Mouse (Mus musculus) megakaryocyte progenitor cell, adult 5-6 weeks (primary cell): Measurements from ENCODE around the gene Tst. TPM values are rescaled to one million over a fixed set of nuclear protein-coding genes. Genes with fewer than 3 reads are reported as not detected.

Source experiments
- total RNA-seq, 2 experiments: library from RNA; stranded (forward) in 1 of 2; stranded (reverse) in 1 of 2; fragments of 157-497, 149-512 nt in 1 of 2; fragments of 200-1000 nt in 1 of 2; gene quantifications; 2 replicates each; pipeline versions ENCODE4 v1.2.3 to v1.2.4; 2015 to 2017

Tst gene
- total RNA-seq, 2 experiments from 2014 or later, result 16.2 to 37.7 TPM

Other genes starting within 250 kb of the Tst start
- gene Ift27, start 231.8 kb downstream of the Tst start, total RNA-seq (2015), result 45.1 and 48.6 TPM in 2 replicates
- 9.7 and 16.5 TPM in 2 replicates for gene Ift27, start 231.8 kb downstream of the Tst start, total RNA-seq (2017)
- not detected in 2 replicates for gene Pvalb, start 199.5 kb downstream of the Tst start, total RNA-seq (2015)
- gene Pvalb, start 199.5 kb downstream of the Tst start, total RNA-seq (2017), result not detected in 2 replicates
- 128 and 151 TPM in 2 replicates for gene Ncf4, start 161.1 kb downstream of the Tst start, total RNA-seq (2015)
- gene Ncf4, start 161.1 kb downstream of the Tst start, total RNA-seq (2017), result 77.4 and 119 TPM in 2 replicates
- 4.2 and 4.7 TPM in 2 replicates for gene Csf2rb2, start 100.2 kb downstream of the Tst start, total RNA-seq (2015)
- 0.98 and 1.7 TPM in 2 replicates for gene Csf2rb2, start 100.2 kb downstream of the Tst start, total RNA-seq (2017)
- 52.6 and 56.2 TPM in 2 replicates for gene Csf2rb, start 80.2 kb downstream of the Tst start, total RNA-seq (2015)
- gene Csf2rb, start 80.2 kb downstream of the Tst start, total RNA-seq (2017), result 48.5 and 55.8 TPM in 2 replicates
- gene Tex33, start 10.0 kb downstream of the Tst start, total RNA-seq (2015), result not detected in 2 replicates
- not detected in 2 replicates for gene Tex33, start 10.0 kb downstream of the Tst start, total RNA-seq (2017)
- gene Mpst, start 509 bp upstream of the Tst start, total RNA-seq (2015), result 3.4 and 5.9 TPM in 2 replicates
- gene Mpst, start 509 bp upstream of the Tst start, total RNA-seq (2017), result 22.7 and 37.3 TPM in 2 replicates
- 7.6 and 8.0 TPM in 2 replicates for gene Kctd17, start 22.7 kb upstream of the Tst start, total RNA-seq (2015)
- 8.3 and 10.3 TPM in 2 replicates for gene Kctd17, start 22.7 kb upstream of the Tst start, total RNA-seq (2017)
- not detected in 2 replicates for gene Tmprss6, start 62.7 kb upstream of the Tst start, total RNA-seq (2015)
- gene Tmprss6, start 62.7 kb upstream of the Tst start, total RNA-seq (2017), result not detected in 2 replicates
- gene Il2rb, start 89.4 kb upstream of the Tst start, total RNA-seq (2015), result 0.54 TPM in 2 replicates
- gene Il2rb, start 89.4 kb upstream of the Tst start, total RNA-seq (2017), result 0.04 and 0.10 TPM in 2 replicates
- gene C1qtnf6, start 125.5 kb upstream of the Tst start, total RNA-seq (2015), result 4.8 and 5.3 TPM in 2 replicates
- gene C1qtnf6, start 125.5 kb upstream of the Tst start, total RNA-seq (2017), result 0.30 and 0.46 TPM in 2 replicates
- gene Sstr3, start 138.8 kb upstream of the Tst start, total RNA-seq (2015), result not detected in 2 replicates
- gene Sstr3, start 138.8 kb upstream of the Tst start, total RNA-seq (2017), result not detected in 2 replicates
- 402 and 432 TPM in 2 replicates for gene Rac2, start 166.9 kb upstream of the Tst start, total RNA-seq (2015)
- gene Rac2, start 166.9 kb upstream of the Tst start, total RNA-seq (2017), result 164 and 243 TPM in 2 replicates
- gene Cyth4, start 191.1 kb upstream of the Tst start, total RNA-seq (2015), result 34.6 and 45.8 TPM in 2 replicates
- gene Cyth4, start 191.1 kb upstream of the Tst start, total RNA-seq (2017), result 74.9 and 87.2 TPM in 2 replicates